Mouse (Mus musculus) liver, embryonic 12.5 days (tissue): ENCODE data around the gene Zfp943. TPM values are rescaled to one million over a fixed set of nuclear protein-coding genes. Genes with fewer than 3 reads are reported as not detected.
A peak's percentile ranks its signal among the peaks of the same experiment; 100 is the strongest.
"Not testable (repeated sequence)": the region's sequence is repeated elsewhere in the genome, so short reads cannot be mapped to it uniquely, and the experiment has no call there.

Experiments
- ATAC-seq: fragments of 200-750 bp; cut with Nextera tagmentation; 2 replicates; pipeline ENCODE4 v1.8.0; 2017; ENCODE audit warnings: moderate number of reproducible peaks, mild to moderate bottlenecking, moderate library complexity
- H3K27ac ChIP-seq: fragments of 300-500 bp; sonication (generic); 2 replicates; pipeline ENCODE4 v1.5.1; 2016; ENCODE audit warnings: mild to moderate bottlenecking
- H3K27me3 ChIP-seq: fragments of 300-500 bp; sonication (generic); replicated peaks from 2 replicates; pipeline ENCODE4 v1.6.1; 2016; ENCODE audit warnings: mild to moderate bottlenecking, moderate library complexity
- H3K36me3 ChIP-seq: fragments of 300-500 bp; sonication (generic); 2 replicates; pipeline ENCODE4 v1.6.1; 2016; ENCODE audit warnings: mild to moderate bottlenecking, moderate library complexity
- H3K4me1 ChIP-seq: fragments of 300-500 bp; sonication (generic); 2 replicates; pipeline ENCODE4 v1.6.1; 2016
- H3K4me2 ChIP-seq: fragments of 300-500 bp; sonication (generic); 2 replicates; pipeline ENCODE4 v1.6.1; 2016; ENCODE audit warnings: mild to moderate bottlenecking, moderate library complexity
- H3K4me3 ChIP-seq: fragments of 300-500 bp; sonication (generic); 2 replicates; pipeline ENCODE4 v1.5.1; 2016; ENCODE audit warnings: mild to moderate bottlenecking, moderate library complexity
- H3K9ac ChIP-seq: fragments of 300-500 bp; sonication (generic); 2 replicates; pipeline ENCODE4 v1.6.1; 2016; ENCODE audit warnings: mild to moderate bottlenecking, moderate library complexity
- H3K9me3 ChIP-seq: fragments of 300-500 bp; sonication (generic); replicated peaks from 2 replicates; pipeline ENCODE4 v1.6.1; 2016; ENCODE audit warnings: mild to moderate bottlenecking, moderate library complexity
- WGBS: fragments of 180-500 bp; shearing (Covaris S2); methylation state at CpG from one replicate; pipeline ENCODE4 v1.1.7; 2016; ENCODE audit not compliant: insufficient replicate concordance; 5-methylcytosine and 5-hydroxymethylcytosine counted together
- polyA plus RNA-seq: library from polyadenylated mRNA; unstranded; fragments of >200 nt; fragmentation: Nextera tagmentation; extraction: Ambion mirVana; gene quantifications from 2 replicates; pipeline ENCODE4 v1.2.1, GENCODE M21; 2016

The Zfp943 gene
- 7.4 and 7.9 TPM in 2 replicates for polyA plus RNA-seq

- H3K9ac ChIP-seq: peak within 1 kb of the TSS; percentile 82
- ATAC-seq: peak; percentile 99
- peak within 1 kb of the TSS; percentile 95 for H3K27ac ChIP-seq
- H3K27me3 ChIP-seq, H3K9me3 ChIP-seq, H3K36me3 ChIP-seq: not testable (repeated sequence)
- WGBS: under 1% methylated on average over 43 of the region's 55 CpGs
- H3K4me3 ChIP-seq: peak within 1 kb of the TSS; percentile 75
- peaks cover 27% of the 10 kb centered on the region for H3K4me1 ChIP-seq
- H3K4me2 ChIP-seq: peak within 1 kb of the TSS; percentile 74
Measured at GRCm38 (mm10) chr17:21962107-21962907, at the start of gene Zfp943, which contains the start of gene Zfp942. Gene Zfp943, plus strand, starts transcription at chr17:21962552. Gene Zfp942, minus strand, starts transcription at chr17:21962464.

GRCm38 (mm10) chr17:21963302-21963701 lies 950 bp downstream of the Zfp943 start:
- peak overlapping the region; percentile 82 for H3K9ac ChIP-seq
- H3K4me3 ChIP-seq: peak overlapping the region; percentile 75

GRCm38 (mm10) chr17:22035594-22035993 lies 73.2 kb downstream of the Zfp943 start:
- H3K4me2 ChIP-seq, ATAC-seq, H3K9me3 ChIP-seq, H3K27ac ChIP-seq, H3K4me3 ChIP-seq, H3K4me1 ChIP-seq, H3K27me3 ChIP-seq, H3K36me3 ChIP-seq, H3K9ac ChIP-seq: not testable (repeated sequence)
- 32% methylated on average over 1 of the region's 1 CpGs for WGBS

More at GRCm38 (mm10) chr17:21963302-21963701, 950 bp downstream of the Zfp943 start:
- H3K9me3 ChIP-seq: no peaks in the 10 kb centered on the region
- no peaks in the 10 kb centered on the region for H3K27me3 ChIP-seq
- peaks cover 27% of the 10 kb centered on the region for H3K4me1 ChIP-seq
- peak overlapping the region; percentile 74 for H3K4me2 ChIP-seq
- no peak overlapping the region for H3K27ac ChIP-seq
- H3K36me3 ChIP-seq: peaks cover 4% of the 10 kb centered on the region
- 27% methylated on average over 4 of the region's 4 CpGs for WGBS
- no peak for ATAC-seq

- Histone ChIP-seq H3K4me1 (no peaks in the 10 kb centered on the region), H3K27ac (no peak overlapping the region), H3K4me3 (no peak overlapping the region), H3K36me3 (no peaks in the 10 kb centered on the region), H3K4me2 (no peak overlapping the region), H3K27me3 (no peaks in the 10 kb centered on the region), H3K9ac (no peak overlapping the region), H3K9me3 (peaks cover 7% of the 10 kb centered on the region; the same call in 1 of the 2 replicates)
- ATAC-seq: no peak
- WGBS: 39% methylated on average over 2 of the region's 2 CpGs
Measured at GRCm38 (mm10) chr17:22049403-22049802, 87.1 kb downstream of the Zfp943 start.

DNA sequence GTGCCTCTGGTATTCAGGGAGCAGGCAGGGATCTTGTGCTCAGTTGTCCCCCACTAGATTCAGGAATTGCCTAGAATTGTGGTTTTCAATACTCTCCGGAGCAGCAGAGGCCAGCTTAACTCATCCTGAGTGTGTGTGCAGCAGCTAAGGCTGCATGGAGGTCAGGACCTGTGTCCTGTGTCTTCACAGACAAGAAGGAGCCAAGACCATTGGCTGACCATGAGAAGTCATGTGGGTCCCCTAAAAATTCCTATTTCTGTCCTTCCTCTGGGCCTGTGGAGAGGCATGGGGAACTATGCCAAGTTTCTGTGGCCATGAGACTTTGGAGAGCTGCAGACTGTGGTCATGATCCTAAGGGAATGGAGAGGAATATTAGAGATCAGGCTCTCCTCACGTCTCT lies 90.9 kb downstream of the Zfp943 start:
- Histone ChIP-seq H3K9ac (no peak overlapping the region), H3K27ac (no peak overlapping the region), H3K4me1 (no peaks in the 10 kb centered on the region), H3K4me2 (no peak overlapping the region), H3K27me3 (no peaks in the 10 kb centered on the region), H3K4me3 (no peak overlapping the region), H3K36me3 (no peaks in the 10 kb centered on the region), H3K9me3 (peaks cover 9% of the 10 kb centered on the region; the same call in 1 of the 2 replicates)
- 50% methylated on average over 2 of the region's 2 CpGs for WGBS
- no peak for ATAC-seq

GRCm38 (mm10) chr17:22081031-22081631 lies 118.8 kb downstream of the Zfp943 start:
- Histone ChIP-seq H3K36me3 (no peaks in the 10 kb centered on the region), H3K4me3 (peak overlapping the region; percentile 55), H3K4me2 (peak overlapping the region; percentile 77), H3K27ac (no peak overlapping the region), H3K27me3 (peaks cover 19% of the 10 kb centered on the region), H3K9me3 (no peaks in the 10 kb centered on the region), H3K4me1 (no peaks in the 10 kb centered on the region), H3K9ac (peak overlapping the region; percentile 46; the same call in 1 of the 2 replicates)
- WGBS: 5% methylated on average over 57 of the region's 57 CpGs
- peak; percentile 51 for ATAC-seq

- H3K4me3 ChIP-seq, H3K4me2 ChIP-seq, H3K9ac ChIP-seq, H3K36me3 ChIP-seq, H3K27ac ChIP-seq, H3K9me3 ChIP-seq, H3K4me1 ChIP-seq, ATAC-seq: not testable (repeated sequence)
- WGBS: 4% methylated on average over 3 of the region's 3 CpGs
- H3K27me3 ChIP-seq: peaks cover 19% of the 10 kb centered on the region
Measured at GRCm38 (mm10) chr17:22083224-22083623, 120.9 kb downstream of the Zfp943 start.

- no peak for ATAC-seq
- Histone ChIP-seq H3K4me3 (no peak overlapping the region), H3K36me3 (no peaks in the 10 kb centered on the region), H3K27me3 (no peaks in the 10 kb centered on the region), H3K4me1 (no peaks in the 10 kb centered on the region), H3K9ac (no peak overlapping the region), H3K4me2 (no peak overlapping the region), H3K27ac (no peak overlapping the region), H3K9me3 (0 out of 2 replicates have a peak, but pooled peaks cover 3% of the 10 kb centered on the region)
Measured at GRCm38 (mm10) chr17:22118770-22119169, 156.4 kb downstream of the Zfp943 start.

Other genes starting within 250 kb of the Zfp943 start
- gene Zfp229, start 231.8 kb upstream of the Zfp943 start, polyA plus RNA-seq: 3.6 TPM in 2 replicates
- gene Zfp820, start 116.8 kb upstream of the Zfp943 start, polyA plus RNA-seq: 2.3 TPM in 2 replicates
- 1.5 and 2.1 TPM in 2 replicates for gene Zfp995, start 52.6 kb upstream of the Zfp943 start, polyA plus RNA-seq
- gene Zfp942, start 88 bp upstream of the Zfp943 start, polyA plus RNA-seq: 12.0 and 12.9 TPM in 2 replicates
- gene Zfp947, start 203.6 kb downstream of the Zfp943 start, polyA plus RNA-seq: 0.68 and 0.77 TPM in 2 replicates